Mouse (Mus musculus) left cerebral cortex, adult 11 months (tissue): Measurements from ENCODE around the gene Enox1.

ENCODE experiments used
- DNase-seq: peaks from one replicate; pipeline ENCODE4 v3.0.0; 2022; ENCODE audit warnings: low spot score

The Enox1 gene

DNA sequence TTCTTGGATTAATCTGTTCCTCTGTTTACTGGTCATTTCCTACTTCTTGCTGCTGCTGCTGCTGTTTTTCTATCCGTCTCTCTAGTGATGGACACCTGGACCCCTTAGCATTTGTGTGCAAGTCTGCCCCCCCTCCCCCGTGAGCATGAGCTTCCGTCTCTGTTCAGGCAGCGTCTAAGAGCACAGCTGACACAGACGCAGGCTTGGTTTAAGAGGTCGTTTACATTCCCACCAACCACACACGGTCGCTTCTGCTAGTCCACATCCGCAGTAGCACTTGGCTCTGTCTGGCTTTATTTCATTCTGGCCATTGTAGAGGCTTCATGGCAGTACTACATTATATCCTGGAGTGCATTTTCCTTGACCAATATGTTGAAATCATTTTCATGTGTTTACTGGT lies 301.7 kb downstream of the Enox1 start:
- no peak for DNase-seq

DNA sequence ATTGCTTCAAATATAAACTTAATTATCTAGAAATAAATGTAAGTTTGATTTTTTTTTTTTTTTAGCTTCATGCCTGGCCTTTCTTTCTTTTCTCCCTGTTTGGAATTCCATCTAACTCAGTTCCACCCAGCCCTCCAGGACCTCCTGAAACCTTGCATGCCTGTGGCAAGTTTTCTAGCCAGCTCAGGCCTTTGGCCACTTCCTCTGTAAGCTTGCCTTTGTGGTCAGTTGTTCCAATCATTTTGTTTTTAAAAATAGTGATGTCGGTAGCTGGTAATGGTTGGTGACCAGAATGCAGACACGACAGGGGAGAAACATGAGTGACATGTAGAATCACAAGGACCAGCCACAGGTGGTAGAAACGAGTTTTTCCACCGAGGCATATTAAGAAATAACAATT lies 307.4 kb downstream of the Enox1 start:
- no peak for DNase-seq

DNA sequence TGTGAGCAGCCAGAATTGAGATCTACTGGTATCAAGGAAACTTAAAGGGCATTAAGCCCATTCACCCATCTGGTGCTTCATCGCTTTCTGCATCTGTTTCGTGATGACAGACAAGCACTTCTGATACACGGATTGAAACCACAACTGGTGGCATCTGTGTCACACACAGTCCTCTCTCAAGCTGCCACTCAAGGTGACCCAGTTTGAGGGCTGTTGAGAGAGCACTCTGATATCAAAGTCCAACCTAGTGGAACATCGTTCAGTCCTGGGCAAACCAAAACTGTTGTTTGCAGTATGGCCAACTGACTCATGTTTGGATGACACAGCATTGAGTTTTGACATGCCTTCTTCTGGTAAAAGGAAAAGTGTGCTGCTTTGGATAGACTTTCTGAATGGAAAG lies 308.2 kb downstream of the Enox1 start:
- no peak for DNase-seq

DNA sequence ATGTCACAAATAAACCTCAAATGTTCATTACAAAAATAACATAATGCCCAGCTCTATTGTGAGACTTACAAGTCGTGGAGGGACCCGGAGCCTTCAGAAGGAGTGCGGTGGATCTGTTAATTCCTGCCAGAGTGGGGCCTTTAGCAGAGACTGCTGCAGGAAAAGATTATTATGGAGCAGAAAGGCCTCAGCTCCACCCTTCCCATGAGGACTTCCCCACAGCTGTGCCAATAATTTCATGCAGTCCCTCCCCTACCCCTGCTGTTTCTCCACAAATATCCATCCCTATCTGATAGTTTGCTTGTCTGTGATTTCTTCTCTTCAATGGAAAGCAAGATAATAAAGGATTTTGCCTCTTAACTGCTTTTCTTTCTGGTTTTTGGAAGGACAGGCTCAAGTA lies 314.0 kb downstream of the Enox1 start:
- no peak for DNase-seq

DNA sequence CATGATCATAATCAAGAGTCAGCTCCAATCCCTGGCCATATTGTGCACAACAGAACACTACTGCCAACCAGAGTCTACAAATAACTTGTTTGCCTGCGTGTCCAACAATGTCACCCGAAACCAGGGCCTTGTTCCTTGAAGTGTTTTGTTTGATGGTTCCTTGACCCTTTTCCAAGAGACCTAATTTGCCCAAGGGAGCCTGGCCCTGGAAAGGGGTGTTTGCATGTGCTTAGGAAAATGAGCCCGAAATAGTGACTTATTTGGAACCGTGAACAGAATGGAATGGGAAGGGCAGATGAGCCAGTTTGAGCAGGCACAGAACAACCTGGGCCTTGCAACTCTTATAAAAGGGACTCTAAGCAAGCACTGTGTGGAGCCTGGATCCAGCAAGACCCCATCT lies 316.9 kb downstream of the Enox1 start:
- no peak for DNase-seq

DNA sequence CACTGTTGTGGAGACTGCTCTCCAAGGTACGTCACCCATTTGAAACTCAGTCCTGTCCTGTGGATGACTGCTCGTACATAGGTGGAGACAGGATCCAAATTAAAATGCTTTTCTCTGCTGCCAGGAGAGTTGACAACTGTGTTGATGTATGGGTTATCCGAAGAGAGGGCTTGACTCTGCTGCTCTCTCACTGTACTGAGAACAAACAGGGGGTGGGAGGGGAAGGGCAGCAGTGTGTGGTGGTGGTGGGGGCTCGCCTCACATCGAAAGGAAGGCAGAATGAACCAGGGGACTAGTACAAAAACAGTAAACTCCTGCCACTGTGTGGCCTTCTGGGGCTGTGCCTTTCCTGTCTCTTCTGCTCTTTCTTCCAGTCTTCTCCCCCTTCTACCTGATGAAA lies 317.5 kb downstream of the Enox1 start:
- no peak for DNase-seq

DNA sequence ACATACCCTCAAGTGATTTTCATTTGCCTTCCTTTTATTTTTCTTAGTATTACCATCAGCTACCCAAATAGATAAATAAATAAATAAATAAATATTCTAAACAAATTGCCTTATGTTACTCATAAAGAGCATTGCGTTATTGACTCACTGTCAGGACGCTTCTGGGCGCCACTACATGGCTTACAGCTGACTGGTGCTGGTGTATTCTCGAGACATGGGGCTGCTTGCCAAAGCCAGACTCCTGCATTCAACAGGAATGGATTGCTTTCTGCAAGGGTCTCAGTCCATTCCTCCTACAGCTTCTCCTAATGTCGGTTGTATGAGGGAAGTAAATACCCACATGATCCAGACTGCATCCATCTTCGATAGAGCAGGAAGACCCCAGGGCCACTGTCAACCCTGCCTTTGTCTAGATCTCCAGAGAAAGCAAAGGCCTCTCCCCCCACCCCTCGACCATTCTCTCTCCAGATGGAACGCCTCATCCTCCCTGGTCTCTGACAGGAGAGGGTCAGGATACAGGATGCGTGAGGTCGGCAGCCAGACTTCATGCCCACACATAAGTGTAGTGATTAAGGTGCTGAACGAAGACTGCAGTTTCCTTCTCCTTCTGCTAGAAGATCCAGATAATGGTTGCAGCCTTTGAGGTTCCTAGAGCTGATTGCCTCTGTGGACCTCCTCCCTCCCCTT lies 318.7 kb downstream of the Enox1 start:
- DNase-seq: no peak

DNA sequence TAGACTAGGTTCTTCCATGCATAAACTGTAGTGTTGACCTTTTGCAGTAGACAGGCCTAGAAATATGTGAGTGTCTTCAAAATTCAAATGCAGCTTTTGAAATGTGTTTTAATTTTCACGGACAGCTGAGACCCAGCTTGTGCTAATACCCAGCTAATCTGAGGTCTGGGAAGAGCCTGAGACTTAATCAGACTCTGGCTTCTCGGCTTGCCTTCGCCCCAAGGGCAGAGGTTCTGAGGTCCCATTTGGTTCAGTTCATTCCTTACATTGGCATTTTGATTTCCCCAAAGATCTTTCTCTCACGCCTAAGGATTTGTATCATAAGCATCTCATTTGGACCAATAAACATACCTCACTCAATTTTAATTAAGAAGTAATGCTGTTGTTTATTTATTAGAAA lies 321.1 kb downstream of the Enox1 start:
- no peak for DNase-seq

DNA sequence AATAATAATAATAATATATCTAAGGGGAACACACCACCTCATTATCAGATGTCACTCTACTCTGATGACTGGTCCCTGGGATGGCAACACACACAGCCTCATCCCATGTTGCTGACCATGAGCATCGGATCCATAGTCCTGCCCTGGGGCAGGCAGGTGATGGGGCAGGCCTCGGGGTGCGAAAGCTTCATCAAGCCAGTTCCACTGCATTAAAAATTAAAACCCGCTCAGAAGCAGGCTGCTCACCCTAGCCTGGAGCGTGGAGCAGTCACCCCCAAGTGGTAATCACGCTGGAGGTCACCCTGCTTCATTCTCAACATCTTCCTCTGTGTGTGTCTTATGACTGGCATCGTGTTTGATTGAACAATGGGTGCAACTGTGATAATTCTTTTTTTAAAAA lies 321.6 kb downstream of the Enox1 start:
- no peak for DNase-seq

DNA sequence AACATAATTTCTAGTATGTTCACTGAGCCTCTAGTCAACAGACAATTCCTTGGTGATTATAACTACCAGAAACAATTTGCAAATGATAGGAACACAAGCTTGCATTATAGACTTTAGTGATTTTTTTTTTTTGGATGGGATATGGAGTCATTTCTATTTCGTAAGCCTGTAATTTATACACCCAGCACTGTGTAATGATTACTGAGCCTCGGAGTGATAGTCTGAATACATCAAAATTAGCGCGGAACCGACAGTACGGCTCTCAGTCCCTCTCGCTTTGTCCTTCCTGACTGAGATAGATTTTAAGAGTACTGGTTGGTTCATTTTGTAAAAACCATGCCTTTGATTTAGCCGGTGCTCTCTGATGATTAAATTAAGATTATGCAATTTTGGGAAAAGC lies 322.1 kb downstream of the Enox1 start:
- no peak for DNase-seq

DNA sequence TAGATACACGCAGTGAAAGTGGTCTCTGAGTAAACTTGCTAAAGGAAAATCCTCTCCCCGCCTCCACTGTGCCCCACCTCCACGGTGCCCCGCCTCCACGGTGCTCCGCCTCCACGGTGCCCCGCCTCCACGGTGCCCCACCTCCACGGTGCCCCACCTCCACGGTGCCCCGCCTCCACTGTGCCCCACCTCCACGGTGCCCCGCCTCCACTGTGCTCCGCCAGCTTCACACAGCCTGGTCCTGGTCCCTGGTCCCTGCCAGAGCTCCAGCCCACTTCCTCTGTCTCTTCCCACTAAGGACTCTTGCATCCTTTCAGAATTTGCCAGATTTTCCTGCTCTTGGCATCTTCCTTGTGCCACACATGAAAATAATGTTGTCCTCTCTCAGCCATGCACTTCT lies 326.5 kb downstream of the Enox1 start:
- no peak for DNase-seq

DNA sequence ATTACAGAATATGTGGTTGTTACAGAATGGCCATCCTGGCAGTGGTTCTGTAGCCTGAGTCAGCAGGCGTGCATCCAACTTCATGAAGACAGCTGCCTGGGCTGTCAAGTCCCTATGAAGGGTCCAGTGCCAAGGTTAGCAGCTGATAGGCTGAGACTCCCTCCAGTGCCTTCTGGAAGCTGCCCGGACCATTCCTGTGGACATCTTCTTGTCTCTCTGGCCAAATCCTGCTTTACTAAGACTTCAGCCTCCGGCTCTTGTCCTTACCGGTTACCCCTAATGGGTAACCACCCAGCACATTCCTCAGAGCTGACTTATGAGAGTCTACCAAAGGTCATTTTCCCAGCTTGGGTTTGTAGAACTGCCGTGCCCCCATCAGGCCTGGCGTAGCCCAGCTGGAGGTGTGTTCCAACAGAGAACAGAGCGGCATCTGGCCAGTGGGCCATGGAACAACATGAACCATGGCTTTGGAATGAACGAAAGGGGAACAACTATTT lies 328.4 kb downstream of the Enox1 start:
- DNase-seq: peak; percentile 16

DNA sequence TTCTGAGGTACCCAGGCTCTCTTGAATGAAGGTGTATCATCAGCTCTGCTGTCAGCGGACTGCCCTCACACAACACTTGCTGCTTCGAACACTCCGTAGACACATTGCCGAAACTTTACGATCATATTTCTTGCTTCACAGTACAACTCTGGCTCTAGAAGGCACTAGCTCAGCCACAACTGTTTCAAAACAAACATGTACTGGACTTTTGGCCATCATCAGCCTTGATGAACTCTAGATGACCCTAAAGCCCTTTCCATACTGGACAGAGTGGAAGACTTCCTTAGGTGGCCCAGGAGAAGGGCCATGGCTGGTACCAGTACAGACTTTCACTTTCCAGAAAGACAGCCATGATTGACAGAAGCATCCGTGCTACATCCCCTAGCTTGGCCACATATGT lies 334.1 kb downstream of the Enox1 start:
- no peak for DNase-seq

DNA sequence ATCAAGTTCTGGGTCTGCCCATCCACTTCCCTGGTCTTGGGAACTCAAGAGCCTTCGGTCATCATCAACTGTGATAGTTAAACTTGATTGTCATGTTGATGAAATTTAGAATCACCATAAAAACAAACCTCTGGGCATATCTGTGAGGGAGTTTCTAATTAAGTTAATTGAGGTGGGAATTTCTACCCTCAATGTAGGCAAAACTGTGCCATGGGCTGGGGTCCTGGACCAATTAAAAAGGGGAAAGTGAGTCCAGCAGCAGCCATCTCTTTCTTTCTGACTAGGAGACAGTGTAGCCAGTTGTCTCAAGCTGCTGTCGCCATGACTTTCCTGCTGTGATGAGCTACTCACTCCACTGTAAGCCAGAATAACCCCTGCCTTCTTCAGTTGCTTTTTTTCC lies 335.2 kb downstream of the Enox1 start:
- DNase-seq: no peak

DNA sequence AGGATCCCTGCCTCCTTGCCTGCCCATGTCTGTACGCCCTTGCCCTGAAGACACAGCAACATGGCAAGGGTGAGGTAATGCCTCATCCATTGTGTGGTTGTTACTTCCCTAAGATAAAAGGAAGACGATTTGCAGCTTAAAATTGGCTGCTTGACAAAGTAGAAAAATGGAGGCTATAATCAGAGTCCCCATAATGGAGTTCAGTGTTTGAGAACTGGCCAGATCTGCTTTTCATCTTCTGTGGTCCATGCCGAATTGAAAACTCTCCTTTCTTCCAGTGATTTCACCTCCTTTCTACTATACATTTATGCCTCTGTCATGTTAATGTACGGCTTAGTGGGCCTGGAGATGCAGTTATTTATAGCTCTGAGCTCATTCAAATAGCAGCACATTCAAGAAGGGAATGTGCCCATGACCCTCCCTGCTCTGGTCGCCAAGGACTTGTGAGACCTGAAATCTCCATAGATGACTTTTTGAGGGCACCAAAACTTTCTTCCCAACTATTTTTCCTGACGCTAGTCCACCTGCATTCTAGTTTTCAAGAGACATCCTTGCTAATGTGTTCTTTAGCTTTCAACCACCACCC lies 343.5 kb downstream of the Enox1 start:
- no peak for DNase-seq

DNA sequence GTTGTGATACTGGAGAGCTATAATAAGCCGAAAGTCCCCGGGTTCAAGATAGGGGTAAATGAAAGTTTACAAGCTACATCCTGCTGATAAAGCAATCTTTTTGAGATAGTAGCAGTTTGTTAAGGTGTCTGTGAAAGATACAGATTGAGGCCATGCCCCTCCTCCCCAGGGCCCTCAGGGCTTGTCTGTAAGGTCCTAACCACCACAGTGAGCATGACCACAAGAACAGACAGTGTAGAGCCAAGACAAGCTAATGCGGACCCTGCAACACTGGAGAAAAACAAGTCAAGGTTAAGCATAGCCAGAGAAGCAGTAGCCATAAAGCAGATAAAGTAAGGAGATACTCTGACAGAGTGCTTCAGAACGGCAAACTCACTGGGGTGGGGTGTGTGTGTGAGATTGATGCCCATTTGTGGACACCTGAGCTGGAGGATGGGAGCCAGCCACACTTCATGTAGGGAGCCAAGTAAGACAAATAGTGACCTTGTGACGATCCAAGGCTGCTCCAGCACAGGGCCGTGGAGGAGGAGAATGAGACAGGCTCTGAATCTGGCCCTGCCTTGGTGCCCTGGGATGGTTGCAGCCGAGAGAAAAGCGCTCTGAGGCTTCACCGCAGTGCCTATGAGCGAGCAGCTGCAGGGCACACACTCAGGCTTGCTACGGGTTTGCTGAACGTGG lies 348.0 kb downstream of the Enox1 start:
- DNase-seq: no peak

DNA sequence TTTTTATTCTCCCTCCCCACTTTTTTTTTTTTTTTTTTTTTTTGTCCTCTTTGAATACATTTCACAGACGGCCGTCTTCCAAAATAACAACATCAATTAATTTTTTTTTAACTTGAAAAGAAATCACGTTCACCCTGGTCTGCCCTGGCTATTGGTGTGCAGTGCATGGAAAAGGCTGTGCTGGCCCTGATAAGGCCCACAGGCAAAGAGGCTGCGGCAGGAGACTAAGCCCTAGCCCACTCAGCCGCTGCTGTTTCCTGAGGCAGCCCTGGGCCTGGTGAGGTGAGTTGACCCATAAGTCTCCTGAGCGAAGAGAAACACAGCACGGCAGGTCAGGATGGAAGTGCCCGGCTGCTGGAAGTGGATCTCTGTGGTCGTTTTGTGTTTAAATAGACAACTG lies 349.8 kb downstream of the Enox1 start:
- DNase-seq: no peak

DNA sequence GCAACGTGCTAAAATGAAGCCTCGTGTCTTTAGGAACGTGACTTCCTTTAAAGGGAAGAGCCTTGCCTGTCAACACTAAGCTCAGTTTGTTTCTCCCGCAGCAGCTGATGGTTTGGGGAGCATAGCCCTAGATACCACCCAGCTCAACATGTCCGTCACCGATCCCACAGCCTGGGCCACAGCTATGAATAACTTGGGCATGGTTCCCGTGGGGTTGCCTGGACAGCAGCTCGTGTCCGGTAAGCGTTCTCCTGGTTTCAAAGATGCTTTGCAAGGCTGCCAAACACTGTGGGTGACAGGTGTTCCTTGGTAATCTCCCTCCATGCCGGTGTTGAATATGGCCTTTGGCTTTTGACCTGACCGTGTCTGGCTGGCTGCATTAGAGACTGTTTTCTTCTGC lies 351.5 kb downstream of the Enox1 start:
- no peak for DNase-seq

DNA sequence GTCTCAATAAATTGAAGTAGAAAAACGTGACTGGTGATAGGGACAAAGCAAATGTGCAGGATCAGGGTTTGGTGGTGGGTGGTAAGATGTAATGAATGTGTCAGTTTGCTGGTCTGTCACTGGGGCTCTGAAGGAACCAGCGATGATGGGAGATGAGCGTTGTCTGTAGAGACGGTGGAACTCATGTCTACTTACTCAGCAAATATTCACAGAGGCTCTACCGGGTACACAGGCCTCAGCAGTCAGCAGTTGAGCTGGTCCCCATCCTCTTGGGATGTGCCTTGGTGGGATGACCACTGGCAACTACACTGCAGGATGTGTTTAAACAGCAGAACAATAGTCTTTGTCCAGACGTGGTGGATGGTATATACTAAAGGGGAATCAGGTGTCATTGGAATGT lies 352.5 kb downstream of the Enox1 start:
- DNase-seq: no peak

DNA sequence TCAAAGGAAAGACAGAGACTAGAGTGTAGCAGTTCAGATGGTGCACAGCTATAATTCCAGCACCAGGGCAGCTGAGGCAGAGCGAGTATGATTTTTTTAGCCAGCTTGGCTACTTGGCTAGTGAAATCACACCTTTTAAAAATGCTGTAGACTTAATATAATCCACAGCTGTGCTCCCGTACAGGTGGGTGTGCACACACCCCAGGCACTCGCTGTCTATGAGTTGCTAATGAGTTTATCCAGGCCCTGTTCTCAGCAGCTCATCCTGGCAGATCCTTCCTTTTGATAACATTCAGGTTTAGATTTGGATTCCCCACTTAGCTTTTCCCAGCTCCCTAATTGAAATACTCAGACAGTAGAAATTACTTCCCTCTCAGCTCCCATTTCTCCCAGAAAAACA lies 353.4 kb downstream of the Enox1 start:
- DNase-seq: no peak

DNA sequence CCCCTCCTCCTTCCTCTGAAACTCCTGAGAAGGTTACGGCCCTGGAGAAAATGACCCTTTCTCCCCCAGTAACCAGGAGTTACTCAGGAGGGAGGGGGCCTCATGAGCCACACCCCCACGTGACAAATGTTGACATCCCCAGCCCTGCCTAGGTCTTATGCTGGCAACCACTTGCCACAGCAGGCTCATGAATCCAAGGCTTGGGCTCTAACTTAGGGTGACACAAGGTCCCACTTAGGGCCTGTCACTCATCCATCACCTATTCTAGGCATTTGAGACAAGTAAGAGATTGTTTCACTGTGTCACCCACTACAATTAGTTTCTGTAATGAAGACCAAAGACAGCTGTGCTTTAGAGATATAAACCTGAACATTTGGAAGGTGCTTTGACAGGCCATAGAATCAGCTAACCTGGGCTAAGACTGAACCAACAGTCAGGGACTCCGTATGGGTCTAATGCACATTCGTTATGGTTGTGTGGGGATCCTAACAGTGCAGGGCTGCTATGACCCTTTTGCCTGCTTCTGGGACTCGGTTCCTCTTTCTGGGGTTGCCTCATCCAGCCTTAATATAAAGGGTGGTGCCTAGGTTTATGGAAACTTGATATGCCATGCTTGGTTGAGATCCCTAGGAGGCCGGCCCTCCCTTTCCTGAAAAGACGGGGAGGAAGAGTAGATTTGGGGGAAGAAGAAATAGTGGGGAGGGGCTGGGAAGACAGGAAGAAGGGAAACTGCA lies 354.7 kb downstream of the Enox1 start:
- no peak for DNase-seq

DNA sequence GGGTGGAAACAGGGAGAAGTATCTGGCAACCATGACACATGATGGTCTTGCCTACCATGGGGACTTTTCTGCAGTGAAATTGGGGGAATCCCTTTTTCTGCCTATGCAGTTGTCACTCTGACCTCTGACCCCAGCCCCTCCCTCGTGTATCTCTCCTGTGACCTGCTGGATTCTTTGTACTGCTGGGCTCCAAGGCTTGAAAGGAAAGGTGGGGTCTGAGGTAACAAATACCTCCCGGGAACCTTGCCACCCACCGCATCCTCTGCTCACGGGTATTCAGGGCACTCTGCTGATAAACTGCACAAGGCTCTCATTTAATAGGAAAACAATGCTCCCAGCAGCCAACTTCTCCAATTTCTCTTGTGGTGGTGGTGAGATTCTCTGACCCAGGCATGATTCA lies 361.5 kb downstream of the Enox1 start:
- DNase-seq: no peak
